Mouse (Mus musculus) neural tube, embryonic 15.5 days (tissue): ENCODE data around the gene Prss48. TPM values are rescaled to one million over a fixed set of nuclear protein-coding genes. Genes with fewer than 3 reads are reported as not detected.
A peak's percentile ranks its signal among the peaks of the same experiment; 100 is the strongest.

Experiments used
- ATAC-seq: fragments of 200-750 bp; cut with Nextera tagmentation; 2 replicates; pipeline ENCODE4 v1.8.0; 2017; ENCODE audit warnings: mild to moderate bottlenecking, moderate TSS enrichment, moderate library complexity; ENCODE audit not compliant: low FRiP score
- H3K27ac ChIP-seq: fragments of 300-500 bp; sonication (generic); replicated peaks from 2 replicates; pipeline ENCODE4 v1.5.1; 2015; ENCODE audit warnings: mild to moderate bottlenecking, inconsistent platforms
- H3K27me3 ChIP-seq: fragments of 300-500 bp; sonication (generic); replicated peaks from 2 replicates; pipeline ENCODE4 v1.6.1; 2015; ENCODE audit warnings: inconsistent platforms
- H3K36me3 ChIP-seq: fragments of 300-500 bp; sonication (generic); 2 replicates; pipeline ENCODE4 v1.6.1; 2015; ENCODE audit warnings: inconsistent platforms
- H3K4me1 ChIP-seq: fragments of 300-500 bp; sonication (generic); 2 replicates; pipeline ENCODE4 v1.6.1; 2015; ENCODE audit warnings: inconsistent platforms
- H3K4me2 ChIP-seq: fragments of 300-500 bp; sonication (generic); 2 replicates; pipeline ENCODE4 v1.6.1; 2015; ENCODE audit warnings: inconsistent platforms, mild to moderate bottlenecking, moderate library complexity
- H3K4me3 ChIP-seq: fragments of 300-500 bp; sonication (generic); replicated peaks from 2 replicates; pipeline ENCODE4 v1.5.1; 2015; ENCODE audit warnings: mild to moderate bottlenecking, inconsistent platforms
- H3K9ac ChIP-seq: fragments of 300-500 bp; sonication (generic); replicated peaks from 2 replicates; pipeline ENCODE4 v1.6.1; 2015; ENCODE audit warnings: mild to moderate bottlenecking, inconsistent platforms
- H3K9me3 ChIP-seq: fragments of 300-500 bp; sonication (generic); replicated peaks from 2 replicates; pipeline ENCODE4 v1.6.1; 2016; ENCODE audit warnings: inconsistent platforms
- WGBS: fragments of 180-500 bp; shearing (Covaris S2); methylation state at CpG from one replicate; pipeline ENCODE4 v1.1.7; 2015; ENCODE audit warnings: mixed read lengths; 5-methylcytosine and 5-hydroxymethylcytosine counted together
- polyA plus RNA-seq: library from polyadenylated mRNA; unstranded; fragments of >200 nt; fragmentation: Nextera tagmentation; extraction: Ambion mirVana; gene quantifications from 2 replicates; pipeline ENCODE4 v1.2.1, GENCODE M21; 2015

Prss48 gene
- polyA plus RNA-seq, result not detected in 2 replicates

DNA sequence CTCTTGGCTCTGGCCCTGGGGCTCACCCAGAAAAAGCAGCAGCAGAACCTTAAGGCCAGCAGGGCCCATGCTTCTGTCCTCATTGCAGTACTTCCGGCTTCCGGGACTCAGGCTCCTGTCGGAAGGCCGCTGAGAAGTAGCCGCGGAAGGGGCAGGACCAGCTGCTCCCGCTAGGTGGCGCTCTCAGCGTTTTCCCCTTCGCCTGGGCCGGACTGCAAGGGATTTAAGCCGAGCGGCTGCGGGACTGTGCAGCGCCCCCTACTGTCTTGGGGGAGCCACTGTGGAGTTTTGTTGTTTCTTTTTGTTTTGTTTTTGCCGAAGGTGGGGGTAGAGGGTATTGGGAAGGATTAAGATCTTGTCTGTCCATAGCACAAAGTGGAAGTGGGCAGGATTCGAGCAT lies at the start of gene Prss48:
Gene Prss48, minus strand, starts transcription at position 69 of the 400 bp plus-strand sequence.
- Histone ChIP-seq H3K4me1 (no peaks in the 10 kb centered on the region), H3K27me3 (no peaks in the 10 kb centered on the region), H3K9ac (no peak within 1 kb of the TSS), H3K4me3 (no peak within 1 kb of the TSS), H3K27ac (no peak within 1 kb of the TSS), H3K36me3 (no peaks in the 10 kb centered on the region), H3K9me3 (no peaks in the 10 kb centered on the region), H3K4me2 (no peak within 1 kb of the TSS)
- no peak for ATAC-seq
- whole genome bisulfite sequencing, result 84% methylated on average over 17 of the region's 17 CpGs

DNA sequence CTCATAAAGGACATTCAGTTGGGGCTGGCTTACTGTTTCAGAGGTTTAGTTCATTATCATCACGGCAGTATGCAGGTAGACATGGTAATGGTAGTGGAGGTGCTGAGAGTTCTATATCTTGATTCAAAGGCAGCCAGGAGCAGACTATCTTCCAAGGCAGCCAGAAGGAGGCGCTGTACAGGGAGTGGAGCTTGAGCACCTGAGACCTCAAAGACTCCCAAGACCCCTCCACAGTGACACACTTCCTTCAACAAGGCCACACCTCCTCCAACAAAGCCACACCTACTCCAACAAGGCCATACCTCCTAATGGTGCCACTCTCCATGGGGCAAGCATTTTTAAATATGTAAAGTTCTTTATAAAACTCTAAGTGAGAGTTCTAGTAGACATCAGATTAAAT lies 46.8 kb upstream of the Prss48 start:
- Histone ChIP-seq H3K4me2 (no peak overlapping the region), H3K9ac (no peak overlapping the region), H3K9me3 (no peaks in the 10 kb centered on the region), H3K36me3 (peaks cover 11% of the 10 kb centered on the region; the same call in 1 of the 2 replicates), H3K4me3 (no peak overlapping the region), H3K27ac (no peak overlapping the region), H3K4me1 (no peaks in the 10 kb centered on the region), H3K27me3 (no peaks in the 10 kb centered on the region)
- WGBS, result 84% methylated on average over 2 of the region's 2 CpGs
- ATAC-seq, result no peak

DNA sequence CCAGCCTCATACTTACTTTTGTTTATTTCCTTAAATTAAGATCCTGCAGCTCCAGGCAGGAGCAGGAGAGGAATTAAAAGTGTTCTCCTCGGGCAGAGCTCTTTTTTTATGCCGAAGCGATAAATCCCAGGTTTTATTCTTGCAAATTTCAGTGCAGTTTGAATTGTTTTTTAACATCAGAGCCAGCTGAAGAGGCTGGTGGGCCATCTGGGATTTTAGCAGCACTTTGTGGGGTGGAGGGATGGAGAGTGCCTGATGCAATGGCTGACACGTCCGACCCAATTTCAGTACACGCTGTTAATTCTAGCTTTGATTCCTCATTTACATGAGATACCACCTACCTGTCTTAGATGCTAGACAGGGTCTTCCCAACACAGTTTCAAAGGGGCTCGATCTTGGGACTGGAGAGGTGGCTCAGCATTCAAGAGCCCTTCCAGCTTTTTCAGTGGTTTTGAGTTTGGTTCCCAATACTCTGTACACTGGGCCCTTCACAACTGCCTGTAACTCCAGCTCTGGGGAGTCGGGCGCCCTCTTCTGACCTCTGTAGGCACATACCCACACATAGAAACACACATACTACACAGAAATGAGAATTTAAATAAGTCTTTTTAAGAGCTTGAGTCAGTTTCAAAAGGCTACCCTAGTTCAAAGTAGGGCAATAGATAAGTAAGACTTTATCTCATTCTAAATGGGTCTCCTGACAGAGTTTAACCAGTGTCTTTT lies 45.6 kb upstream of the Prss48 start:
- WGBS, result 94% methylated on average over 9 of the region's 9 CpGs
- no peak for ATAC-seq

DNA sequence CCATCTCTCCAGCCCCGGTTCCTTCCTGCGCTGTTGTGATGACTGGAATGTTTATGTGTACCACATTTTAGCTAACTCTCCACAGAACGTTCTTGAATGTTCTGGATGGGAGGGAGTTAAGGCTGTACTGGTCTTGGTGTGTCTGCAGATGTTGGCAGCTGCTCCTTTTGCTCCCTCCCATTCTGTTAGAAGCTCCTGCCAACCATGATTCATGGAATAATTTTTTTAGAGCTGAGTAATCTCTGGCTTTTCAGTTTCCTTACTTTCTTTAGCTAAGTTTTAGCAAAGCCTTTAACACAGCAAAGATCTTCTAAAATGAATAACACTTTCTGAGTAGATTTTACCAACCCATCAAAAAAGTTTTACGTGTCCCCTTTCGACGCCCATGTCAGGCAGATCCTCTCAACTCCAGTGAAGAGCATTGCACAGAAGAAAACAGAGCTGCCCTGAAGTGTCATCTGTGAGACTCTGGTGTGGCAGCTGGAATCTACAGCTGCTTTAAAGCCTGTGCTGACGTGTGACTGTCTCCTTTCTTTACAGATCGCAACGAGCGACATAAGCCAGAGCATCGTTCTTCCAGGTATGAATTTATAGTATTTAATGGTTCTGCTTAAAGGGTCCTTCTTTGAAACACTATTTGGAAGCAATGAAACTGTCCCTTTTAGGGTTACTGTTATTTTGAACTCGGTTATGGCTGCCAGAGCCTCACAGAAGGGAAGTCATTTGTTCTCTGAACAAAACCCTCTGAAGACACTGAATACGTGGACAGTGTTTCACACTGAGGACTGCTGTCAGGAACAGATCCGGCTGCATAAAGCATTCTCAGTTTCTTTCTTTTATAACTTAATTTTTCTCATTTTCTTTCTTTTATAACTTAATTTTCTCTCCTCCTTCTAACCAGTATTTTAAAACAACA lies 38.3 kb upstream of the Prss48 start:
- Histone ChIP-seq H3K36me3 (peaks cover 4% of the 10 kb centered on the region; the same call in 1 of the 2 replicates), H3K9me3 (no peaks in the 10 kb centered on the region), H3K27me3 (no peaks in the 10 kb centered on the region), H3K4me3 (no peak overlapping the region), H3K4me2 (no peak overlapping the region), H3K27ac (0 out of 2 replicates have a peak overlapping the region, but pooled peaks have one; percentile 25), H3K9ac (0 out of 2 replicates have a peak overlapping the region, but pooled peaks have one; percentile 12), H3K4me1 (peaks cover 12% of the 10 kb centered on the region)
- ATAC-seq, result no peak
- WGBS, result 51% methylated on average over 14 of the region's 14 CpGs

More for the DNA sequence above, 45.6 kb upstream of the Prss48 start:
- no peak overlapping the region for H3K4me2 ChIP-seq
- peaks cover 15% of the 10 kb centered on the region; the same call in 1 of the 2 replicates for H3K36me3 ChIP-seq
- no peaks in the 10 kb centered on the region for H3K27me3 ChIP-seq
- no peak overlapping the region for H3K4me3 ChIP-seq
- no peak overlapping the region for H3K27ac ChIP-seq
- no peak overlapping the region for H3K9ac ChIP-seq
- no peaks in the 10 kb centered on the region for H3K9me3 ChIP-seq
- H3K4me1 ChIP-seq, result no peaks in the 10 kb centered on the region

DNA sequence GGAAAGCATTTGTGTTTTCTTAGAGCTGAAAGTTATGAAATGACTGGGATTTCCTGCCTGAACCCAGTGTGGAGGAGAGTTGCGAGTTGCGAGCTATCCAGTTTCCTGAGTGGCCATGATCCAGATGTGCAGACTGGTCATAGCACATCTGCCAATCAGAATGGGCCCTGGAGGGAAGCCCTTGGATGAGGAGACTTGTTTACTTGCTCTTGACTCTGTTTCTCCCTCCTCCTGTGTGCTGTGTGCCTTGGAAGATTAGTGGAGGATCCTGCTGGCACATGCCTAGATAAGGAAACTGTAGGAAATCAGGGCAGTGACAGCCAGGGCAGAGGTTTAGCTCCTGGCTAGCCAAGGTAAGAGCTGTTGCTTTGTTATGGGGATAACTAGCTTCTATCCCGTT lies 36.4 kb upstream of the Prss48 start:
- no peak overlapping the region for H3K9ac ChIP-seq
- peaks cover 12% of the 10 kb centered on the region for H3K4me1 ChIP-seq
- no peak overlapping the region for H3K4me3 ChIP-seq
- H3K36me3 ChIP-seq, result peaks cover 4% of the 10 kb centered on the region; the same call in 1 of the 2 replicates
- WGBS, result 64% methylated on average over 3 of the region's 3 CpGs
- H3K27ac ChIP-seq, result peak overlapping the region; percentile 51
- no peak for ATAC-seq
- H3K4me2 ChIP-seq, result no peak overlapping the region
- H3K27me3 ChIP-seq, result no peaks in the 10 kb centered on the region
- H3K9me3 ChIP-seq, result no peaks in the 10 kb centered on the region

DNA sequence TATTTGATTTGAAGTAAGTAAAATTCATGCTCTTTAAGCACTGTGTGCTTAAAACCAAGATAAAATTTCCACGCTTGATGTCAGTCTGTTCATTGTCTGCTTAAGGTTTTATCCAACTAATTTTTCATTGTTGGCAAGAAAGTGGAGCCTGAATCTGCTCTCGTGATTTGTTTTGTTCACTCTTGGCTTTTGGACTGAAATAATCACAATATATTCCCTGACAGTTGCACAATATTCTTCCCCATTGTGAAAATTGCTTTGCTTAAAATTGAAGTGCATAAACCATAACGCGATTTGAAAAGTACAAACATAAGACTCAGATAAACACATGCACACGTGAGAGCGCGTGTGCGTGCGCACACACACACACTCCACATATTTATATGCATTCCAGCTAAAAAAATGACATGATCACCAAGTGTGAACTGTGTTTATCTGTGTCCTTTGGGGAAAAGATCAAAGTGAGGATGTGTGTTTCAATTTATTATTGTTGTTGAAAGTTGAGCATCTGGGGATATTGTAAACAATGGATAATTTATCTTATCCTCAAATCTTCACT lies 35.7 kb upstream of the Prss48 start:
- Histone ChIP-seq H3K27me3 (no peaks in the 10 kb centered on the region), H3K27ac (peak overlapping the region; percentile 20; the same call in 1 of the 2 replicates), H3K4me3 (no peak overlapping the region), H3K9ac (no peak overlapping the region), H3K4me2 (no peak overlapping the region), H3K36me3 (peaks cover 2% of the 10 kb centered on the region; the same call in 1 of the 2 replicates), H3K9me3 (no peaks in the 10 kb centered on the region), H3K4me1 (peaks cover 12% of the 10 kb centered on the region)
- no peak for ATAC-seq
- WGBS, result 85% methylated on average over 9 of the region's 9 CpGs

DNA sequence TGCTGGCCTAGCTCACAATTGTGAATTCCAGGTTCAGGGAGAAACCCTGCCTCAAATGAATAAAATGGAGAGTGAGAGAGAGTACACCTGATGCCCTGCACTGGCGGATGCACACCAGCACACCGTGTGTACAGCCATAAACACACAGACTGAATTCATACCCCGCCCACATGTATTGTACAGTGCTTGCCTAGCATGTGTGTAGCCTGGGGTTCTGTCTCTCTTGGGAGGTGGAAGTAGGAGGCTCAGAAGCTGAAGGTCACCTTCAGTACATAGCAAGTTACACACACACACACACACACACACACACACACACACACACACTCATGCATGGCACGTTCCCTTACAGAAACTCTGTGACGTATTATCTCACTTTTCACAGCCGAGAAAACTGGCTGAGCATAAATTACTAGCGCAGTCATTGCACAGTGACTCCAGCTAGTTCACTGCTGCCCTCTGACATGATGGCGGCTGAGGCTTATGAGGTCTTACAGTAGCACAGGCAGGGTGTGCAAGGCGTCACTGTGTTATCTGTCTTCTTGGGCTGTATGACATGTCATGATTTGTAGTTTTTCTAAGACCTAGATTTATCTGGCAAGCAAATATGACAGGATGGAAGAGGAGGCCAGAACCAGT lies 31.3 kb upstream of the Prss48 start:
- no peak overlapping the region for H3K4me3 ChIP-seq
- no peak overlapping the region for H3K27ac ChIP-seq
- H3K4me1 ChIP-seq, result peaks cover 5% of the 10 kb centered on the region
- H3K9me3 ChIP-seq, result no peaks in the 10 kb centered on the region
- no peak overlapping the region for H3K9ac ChIP-seq
- ATAC-seq, result no peak
- no peak overlapping the region for H3K4me2 ChIP-seq
- WGBS, result 76% methylated on average over 9 of the region's 9 CpGs
- no peaks in the 10 kb centered on the region for H3K36me3 ChIP-seq
- no peaks in the 10 kb centered on the region for H3K27me3 ChIP-seq

DNA sequence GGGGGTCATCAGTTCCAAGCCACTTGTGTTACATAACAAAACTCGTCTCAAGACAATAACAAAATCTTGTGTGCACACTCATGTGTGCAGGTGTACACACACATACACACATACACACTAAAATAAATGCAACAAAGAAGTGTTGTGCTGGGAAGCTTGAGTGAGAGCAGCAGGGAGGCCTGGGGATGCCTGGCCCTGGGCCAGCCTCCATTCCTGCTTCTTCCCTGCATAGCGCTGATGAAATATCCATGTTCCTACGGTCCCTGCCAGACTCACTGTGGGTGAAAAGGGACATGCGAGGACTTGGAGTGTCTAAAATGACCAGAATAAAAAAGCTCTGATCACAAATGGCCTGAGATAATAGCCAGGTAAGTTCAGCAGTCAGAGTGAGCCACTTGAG lies 28.3 kb upstream of the Prss48 start:
- Histone ChIP-seq H3K4me2 (no peak overlapping the region), H3K9me3 (no peaks in the 10 kb centered on the region), H3K27ac (no peak overlapping the region), H3K4me1 (peaks cover 4% of the 10 kb centered on the region; the same call in 1 of the 2 replicates), H3K9ac (no peak overlapping the region), H3K4me3 (no peak overlapping the region), H3K27me3 (no peaks in the 10 kb centered on the region), H3K36me3 (no peaks in the 10 kb centered on the region)
- WGBS, result 53% methylated on average over 4 of the region's 4 CpGs
- no peak for ATAC-seq

DNA sequence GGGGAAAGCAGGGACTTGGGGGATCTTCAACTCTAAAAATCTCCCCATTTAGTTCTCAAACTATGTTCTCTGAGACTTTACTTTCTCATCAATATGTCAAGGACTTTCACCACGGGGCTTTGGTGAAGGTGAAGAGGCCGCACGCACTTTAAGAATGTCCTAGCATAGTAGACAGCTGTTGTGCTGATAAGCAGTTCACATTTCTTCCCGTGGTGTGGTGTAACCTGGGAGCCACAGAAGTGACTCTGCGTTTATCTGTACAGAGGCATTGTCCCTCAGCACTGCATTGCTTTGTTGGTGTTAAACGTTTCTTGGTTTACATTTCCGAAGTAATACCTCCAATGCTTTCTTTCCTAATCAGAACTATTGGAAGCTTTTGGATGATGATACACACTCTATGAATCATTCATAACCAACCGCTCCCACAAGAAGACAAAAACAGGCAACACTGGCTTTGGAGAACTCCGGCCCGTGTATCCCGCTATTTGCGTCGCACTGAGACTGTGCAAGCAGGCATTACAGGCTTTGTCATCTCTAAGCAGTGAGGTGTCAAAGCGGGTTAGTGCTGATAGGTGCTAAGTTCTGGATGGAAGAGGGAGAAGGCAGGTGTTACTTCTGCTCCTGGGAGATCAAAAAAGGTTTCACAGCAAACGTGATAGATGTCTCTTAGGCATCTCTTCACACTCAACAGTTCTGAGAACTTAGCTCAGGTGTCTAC lies 26.5 kb upstream of the Prss48 start:
- WGBS, result 90% methylated on average over 15 of the region's 15 CpGs
- no peak overlapping the region for H3K4me2 ChIP-seq
- no peak for ATAC-seq

DNA sequence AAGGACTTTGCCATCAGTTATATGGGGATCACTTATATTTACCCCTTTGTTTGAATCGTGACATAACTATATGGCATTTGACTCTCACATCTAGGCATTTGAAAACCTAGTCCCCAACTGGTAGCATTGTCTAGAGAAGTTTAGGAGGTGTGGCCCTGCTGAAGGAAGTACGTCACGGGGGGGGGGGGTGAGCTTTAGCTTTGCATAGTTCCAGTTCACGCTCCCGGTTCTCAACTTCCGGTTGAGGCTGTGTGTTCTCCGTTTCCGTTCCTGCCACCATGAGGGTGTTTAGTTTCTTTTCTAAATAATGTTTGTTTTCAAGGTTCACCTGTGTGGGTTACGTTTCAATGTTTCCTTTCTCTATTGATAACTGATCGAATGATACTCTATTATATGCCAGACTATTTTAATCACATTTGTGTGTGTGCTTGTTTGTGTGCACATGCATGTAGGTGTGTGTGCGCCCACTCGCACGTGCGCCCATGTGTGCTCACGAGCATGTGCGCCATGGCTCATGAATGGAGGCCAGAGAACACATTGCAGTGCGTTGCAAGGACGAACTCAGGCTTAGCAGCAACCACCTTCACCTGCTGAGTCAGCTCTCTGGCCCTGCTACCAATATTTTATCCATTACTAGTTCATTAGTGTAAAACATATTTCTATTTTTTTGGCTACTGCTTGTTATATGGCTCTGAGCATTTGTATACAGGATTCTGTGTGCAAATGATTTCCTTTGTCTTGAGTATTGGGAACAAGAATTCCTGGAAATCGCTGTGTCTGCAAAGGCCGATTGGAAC lies 23.2 kb upstream of the Prss48 start:
- no peaks in the 10 kb centered on the region for H3K9me3 ChIP-seq
- no peak overlapping the region for H3K9ac ChIP-seq
- no peak overlapping the region for H3K4me2 ChIP-seq
- H3K4me1 ChIP-seq, result 0 out of 2 replicates have a peak, but pooled peaks cover 5% of the 10 kb centered on the region
- no peak overlapping the region for H3K4me3 ChIP-seq
- no peaks in the 10 kb centered on the region for H3K36me3 ChIP-seq
- ATAC-seq, result no peak
- WGBS, result 95% methylated on average over 20 of the region's 20 CpGs
- H3K27ac ChIP-seq, result no peak overlapping the region
- H3K27me3 ChIP-seq, result no peaks in the 10 kb centered on the region

More for the DNA sequence above, 26.5 kb upstream of the Prss48 start:
- no peaks in the 10 kb centered on the region for H3K36me3 ChIP-seq
- H3K27ac ChIP-seq, result no peak overlapping the region
- H3K9ac ChIP-seq, result no peak overlapping the region
- H3K4me1 ChIP-seq, result peaks cover 7% of the 10 kb centered on the region; the same call in 1 of the 2 replicates
- H3K27me3 ChIP-seq, result no peaks in the 10 kb centered on the region
- no peak overlapping the region for H3K4me3 ChIP-seq
- no peaks in the 10 kb centered on the region for H3K9me3 ChIP-seq
